Mouse (Mus musculus): Measurements from ENCODE around the gene Ceacam20.
"Not testable (repeated sequence)": the region's sequence is repeated elsewhere in the genome, so short reads cannot be mapped to it uniquely, and the experiment has no call there.

Ceacam20 gene

GRCm38 (mm10) chr7:19949996-19950395 is 15.2 kb upstream of the Ceacam20 start:
- DNase-seq (ENCODE audit: low spot score): no peak

- DNase-seq (ENCODE audit: low spot score): no peak
These were observed 14.6 kb upstream of the Ceacam20 start, which contains the start of gene Igsf23 for GRCm38 (mm10) chr7:19950589-19950988. Gene Igsf23, minus strand, starts transcription at chr7:19950756.

GRCm38 (mm10) chr7:19952320-19952986 is 12.8 kb upstream of the Ceacam20 start:
- DNase-seq (ENCODE audit: low spot score): no peak

GRCm38 (mm10) chr7:19953054-19953453 is 12.2 kb upstream of the Ceacam20 start:
- DNase-seq (ENCODE audit: low spot score): no peak

DNA sequence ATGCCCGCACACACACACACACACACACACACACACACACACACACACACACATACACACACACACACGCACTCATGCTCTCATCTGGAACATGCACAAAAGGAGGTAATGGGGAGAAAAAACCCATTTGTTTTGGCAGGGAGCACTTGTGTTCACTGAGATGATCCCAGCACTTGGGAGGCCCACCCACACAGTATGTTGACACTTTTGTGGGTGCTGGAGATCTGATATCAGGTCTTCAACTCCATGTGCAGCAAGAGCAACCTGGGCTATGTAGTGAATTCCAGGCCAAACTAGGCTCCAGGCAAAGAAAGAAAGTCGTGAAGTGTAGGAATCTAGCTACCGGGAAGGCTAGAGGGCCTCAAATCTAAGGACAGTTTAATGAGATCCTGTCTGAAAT is 9.4 kb upstream of the Ceacam20 start:
- no peak for DNase-seq (ENCODE audit: low spot score)

- peak; percentile 59 for DNase-seq (ENCODE audit: low spot score)
These were observed 8.9 kb upstream of the Ceacam20 start for GRCm38 (mm10) chr7:19956341-19956781.

DNA sequence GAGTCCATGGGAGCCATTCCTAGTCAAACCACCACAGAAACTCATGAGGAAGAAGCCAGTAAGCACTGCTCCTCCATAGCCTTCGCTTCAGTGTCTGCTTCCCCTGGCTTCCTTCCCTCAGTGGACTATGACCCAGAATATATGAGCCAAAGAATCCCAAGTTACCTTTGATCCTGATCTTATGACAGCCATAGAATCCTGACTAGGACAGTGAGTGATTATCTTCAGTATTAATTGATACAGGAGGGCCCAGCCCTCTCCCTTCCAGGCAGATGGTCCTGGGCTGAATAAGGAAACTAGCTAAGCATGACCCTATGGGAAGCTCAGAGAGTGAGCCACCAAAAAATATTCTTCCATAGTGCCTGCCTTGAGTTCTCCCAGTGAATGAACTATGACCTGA is 2.8 kb upstream of the Ceacam20 start:
- DNase-seq (ENCODE audit: low spot score): no peak

DNA sequence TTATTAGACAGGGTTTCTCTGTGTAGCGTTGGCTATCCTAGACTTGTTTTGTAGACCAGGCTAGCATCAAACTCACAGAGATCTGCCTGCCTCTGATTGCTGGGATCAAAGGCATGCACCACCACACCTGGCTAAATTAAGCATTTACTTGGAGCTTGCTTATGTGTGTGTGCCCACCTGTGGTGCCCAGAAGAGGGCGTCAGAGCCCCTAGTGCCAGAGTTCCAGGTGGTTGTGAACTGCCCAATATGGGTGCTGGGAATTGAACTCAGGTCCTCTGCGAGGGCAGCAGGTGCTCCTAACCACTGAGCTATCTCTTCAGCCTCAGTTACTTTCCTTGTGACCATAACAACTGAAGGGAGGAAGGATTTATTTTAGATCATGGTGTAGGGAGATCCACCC is 3.9 kb downstream of the Ceacam20 start:
- no peak for DNase-seq (ENCODE audit: low spot score)

DNA sequence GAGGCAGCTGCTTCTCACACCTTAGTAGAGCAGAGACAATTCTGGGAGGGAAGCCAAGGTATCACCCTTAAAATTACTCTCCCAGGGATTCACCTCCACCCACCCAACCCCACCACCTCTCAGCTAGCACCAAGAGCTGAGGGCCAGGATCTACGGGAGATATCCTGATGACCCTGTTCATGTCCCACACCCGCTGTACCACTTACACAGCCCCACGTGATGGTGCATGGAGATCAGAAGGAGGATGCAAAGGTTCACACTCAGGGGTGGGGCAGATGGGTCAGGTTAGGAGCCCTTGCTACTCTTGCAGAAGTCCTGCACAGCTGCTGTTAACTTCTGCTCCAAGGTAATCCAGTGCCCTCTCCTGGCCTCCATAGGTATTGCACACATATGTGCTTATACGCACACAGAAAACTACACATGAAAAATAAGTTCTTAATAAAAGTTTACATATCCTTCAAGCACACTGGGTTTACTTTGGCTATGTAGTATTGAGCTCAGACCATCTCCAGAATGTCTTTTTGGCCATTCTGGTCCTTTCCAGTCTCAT is 4.4 kb downstream of the Ceacam20 start:
- DNase-seq (ENCODE audit: low spot score): no peak

DNA sequence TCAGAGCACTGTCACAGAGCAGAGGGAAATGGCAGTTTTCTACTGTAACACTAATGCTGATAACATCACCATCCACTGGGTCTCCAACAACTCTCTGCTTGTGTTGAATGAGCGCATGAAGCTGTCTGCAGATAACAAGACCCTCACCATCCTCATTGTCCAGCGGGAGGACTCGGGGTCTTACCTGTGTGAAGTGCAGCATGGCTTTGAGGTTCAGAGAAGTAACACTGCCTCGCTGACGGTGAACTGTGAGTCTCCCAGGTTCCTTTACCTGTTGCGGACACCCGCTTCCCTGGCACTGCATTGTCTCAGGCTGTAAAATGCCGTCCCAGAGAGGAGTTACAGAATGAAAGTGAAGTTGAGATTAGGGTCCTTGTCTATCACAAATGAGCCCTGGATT is 5.0 kb downstream of the Ceacam20 start:
- DNase-seq (ENCODE audit: low spot score): no peak

GRCm38 (mm10) chr7:19971516-19971915 is 6.3 kb downstream of the Ceacam20 start:
- DNase-seq (ENCODE audit: low spot score): no peak

GRCm38 (mm10) chr7:19991165-19991564 is 26.0 kb downstream of the Ceacam20 start, which contains the start of gene Nlrp9b:
Gene Nlrp9b, plus strand, starts transcription at chr7:19991465.
- not testable (repeated sequence) for DNase-seq (ENCODE audit: low spot score)

- not testable (repeated sequence) for DNase-seq (ENCODE audit: low spot score)
These were observed 31.5 kb downstream of the Ceacam20 start for GRCm38 (mm10) chr7:19996721-19997120.

DNA sequence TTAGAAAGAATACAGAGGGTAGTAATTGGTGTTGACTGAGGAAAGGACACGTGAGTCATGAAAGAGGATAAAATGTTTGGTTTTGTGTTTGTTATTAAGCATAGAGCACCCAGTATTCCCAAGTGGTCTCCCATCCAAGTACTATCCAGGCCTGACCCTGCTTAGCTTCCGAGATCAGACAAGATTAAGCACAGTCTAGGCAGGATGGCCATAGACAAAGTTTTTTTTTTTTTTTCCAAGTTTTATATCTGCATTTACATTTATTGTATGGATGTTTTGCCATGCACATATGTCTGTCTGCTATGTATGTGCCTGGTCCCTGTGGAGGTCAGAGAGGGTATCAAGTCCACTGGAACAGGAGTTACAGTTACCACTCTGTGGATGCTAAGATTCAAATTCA is 44.8 kb downstream of the Ceacam20 start:
- DNase-seq (ENCODE audit: low spot score): no peak

All from c-Kit-positive CD71-positive TER-119-positive erythroid progenitor cells, embryonic 14.5 days (primary cell).